Mouse (Mus musculus) thymus, postnatal 4 days (tissue): ENCODE results near the gene Asap2.
A peak's percentile ranks its signal among the peaks of the same experiment; 100 is the strongest.

Source experiments
- DNase-seq: peaks from one replicate; pipeline ENCODE4 v3.0.0; 2021

Asap2 gene

GRCm38 (mm10) chr12:21214551-21215165 lies 224.4 kb downstream of the Asap2 start:
- no peak for DNase-seq

GRCm38 (mm10) chr12:21217776-21218444 lies 227.7 kb downstream of the Asap2 start:
- no peak for DNase-seq

- DNase-seq: no peak
These were observed 230.3 kb downstream of the Asap2 start for GRCm38 (mm10) chr12:21220596-21220995.

- no peak for DNase-seq
These were observed 233.7 kb downstream of the Asap2 start for GRCm38 (mm10) chr12:21223923-21224322.

- no peak for DNase-seq
These were observed 235.1 kb downstream of the Asap2 start for GRCm38 (mm10) chr12:21225358-21225757.

GRCm38 (mm10) chr12:21226316-21226715 lies 236.1 kb downstream of the Asap2 start:
- no peak for DNase-seq

GRCm38 (mm10) chr12:21227076-21227980 lies 237.1 kb downstream of the Asap2 start:
- peak; percentile 16 for DNase-seq

GRCm38 (mm10) chr12:21228650-21229049 lies 238.4 kb downstream of the Asap2 start:
- DNase-seq: no peak

GRCm38 (mm10) chr12:21229076-21229918 lies 239.0 kb downstream of the Asap2 start:
- DNase-seq: no peak

- no peak for DNase-seq
These were observed 243.5 kb downstream of the Asap2 start for GRCm38 (mm10) chr12:21233727-21234126.

- DNase-seq: no peak
These were observed 244.3 kb downstream of the Asap2 start for GRCm38 (mm10) chr12:21234560-21234959.

GRCm38 (mm10) chr12:21241965-21242364 lies 251.7 kb downstream of the Asap2 start:
- DNase-seq: no peak

GRCm38 (mm10) chr12:21244375-21244960 lies 254.2 kb downstream of the Asap2 start:
- no peak for DNase-seq

- no peak for DNase-seq
These were observed 257.6 kb downstream of the Asap2 start for GRCm38 (mm10) chr12:21247711-21248392.

- peak; percentile 61 for DNase-seq
These were observed 270.4 kb downstream of the Asap2 start for GRCm38 (mm10) chr12:21260494-21261256.

GRCm38 (mm10) chr12:21261521-21261920 lies 271.3 kb downstream of the Asap2 start:
- DNase-seq: no peak

- no peak for DNase-seq
These were observed 273.0 kb downstream of the Asap2 start for GRCm38 (mm10) chr12:21263256-21263655.

GRCm38 (mm10) chr12:21264241-21264640 lies 274.0 kb downstream of the Asap2 start:
- DNase-seq: no peak

GRCm38 (mm10) chr12:21264970-21265369 lies 274.7 kb downstream of the Asap2 start:
- no peak for DNase-seq

- no peak for DNase-seq
These were observed 275.2 kb downstream of the Asap2 start for GRCm38 (mm10) chr12:21265501-21265900.
